Mouse (Mus musculus) cerebellum, adult 11 months (tissue): ENCODE measurements at regions not wholly inside any gene's neighbourhood (a gene's known extent, or its start where the extent isn't known, plus 50 kb on each side); places are given as distances from the start of the nearest gene placed in this dataset.

ENCODE experiments used
- DNase-seq: peaks from one replicate; pipeline ENCODE4 v3.0.0; 2022

- no peak for DNase-seq
Observed at GRCm38 (mm10) chr10:125467503-125467902, 78.2 kb upstream of the Slc16a7 start.

GRCm38 (mm10) chr10:125488350-125488749 lies 99.1 kb upstream of the Slc16a7 start:
- no peak for DNase-seq

DNA sequence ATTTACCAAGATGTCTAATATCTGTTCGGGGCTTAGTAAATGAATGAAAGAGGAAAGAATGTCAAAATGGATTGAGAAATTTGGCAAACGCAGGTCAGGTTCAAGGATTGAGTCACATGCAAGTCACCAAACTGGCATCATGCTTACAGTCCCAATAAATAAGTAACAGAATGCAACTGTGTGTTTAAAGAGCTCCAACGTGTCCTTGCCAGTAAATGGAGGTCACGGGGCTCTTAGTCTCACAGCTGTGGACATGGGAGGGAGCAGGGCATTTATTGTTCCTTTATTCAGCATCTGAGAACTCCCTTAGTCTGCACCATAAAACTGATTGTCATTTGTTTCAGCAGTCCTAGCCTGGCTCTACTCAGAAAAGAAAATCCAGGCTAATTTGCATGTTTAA lies 101.1 kb upstream of the Slc16a7 start:
- no peak for DNase-seq

GRCm38 (mm10) chr10:125494489-125494888 lies 105.2 kb upstream of the Slc16a7 start:
- no peak for DNase-seq

GRCm38 (mm10) chr10:125498347-125498746 lies 109.1 kb upstream of the Slc16a7 start:
- no peak for DNase-seq

GRCm38 (mm10) chr10:125500338-125500737 lies 111.1 kb upstream of the Slc16a7 start:
- DNase-seq: no peak

- no peak for DNase-seq
Observed at GRCm38 (mm10) chr10:125515026-125515425, 125.8 kb upstream of the Slc16a7 start.

DNA sequence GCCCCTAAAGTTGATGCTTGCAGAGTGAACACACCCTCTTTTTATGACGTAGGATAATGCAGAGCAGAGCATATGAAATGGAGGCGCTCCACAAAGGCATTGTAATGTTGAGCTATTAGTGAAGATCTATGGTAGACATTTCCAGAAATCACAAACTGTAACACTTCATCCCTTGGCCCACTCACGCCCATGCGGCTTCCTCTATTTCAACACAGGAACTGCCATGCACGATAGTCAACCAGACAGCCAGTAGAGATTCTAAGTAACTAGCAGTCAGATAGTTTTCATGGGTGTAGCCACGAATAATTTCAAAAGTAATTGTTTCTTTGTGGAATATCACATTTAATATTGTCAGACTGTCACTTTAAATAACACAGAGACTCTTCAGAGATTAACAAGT lies 141.6 kb upstream of the Slc16a7 start:
- no peak for DNase-seq

- no peak for DNase-seq
Observed at GRCm38 (mm10) chr10:125538316-125538715, 149.1 kb upstream of the Slc16a7 start.

DNA sequence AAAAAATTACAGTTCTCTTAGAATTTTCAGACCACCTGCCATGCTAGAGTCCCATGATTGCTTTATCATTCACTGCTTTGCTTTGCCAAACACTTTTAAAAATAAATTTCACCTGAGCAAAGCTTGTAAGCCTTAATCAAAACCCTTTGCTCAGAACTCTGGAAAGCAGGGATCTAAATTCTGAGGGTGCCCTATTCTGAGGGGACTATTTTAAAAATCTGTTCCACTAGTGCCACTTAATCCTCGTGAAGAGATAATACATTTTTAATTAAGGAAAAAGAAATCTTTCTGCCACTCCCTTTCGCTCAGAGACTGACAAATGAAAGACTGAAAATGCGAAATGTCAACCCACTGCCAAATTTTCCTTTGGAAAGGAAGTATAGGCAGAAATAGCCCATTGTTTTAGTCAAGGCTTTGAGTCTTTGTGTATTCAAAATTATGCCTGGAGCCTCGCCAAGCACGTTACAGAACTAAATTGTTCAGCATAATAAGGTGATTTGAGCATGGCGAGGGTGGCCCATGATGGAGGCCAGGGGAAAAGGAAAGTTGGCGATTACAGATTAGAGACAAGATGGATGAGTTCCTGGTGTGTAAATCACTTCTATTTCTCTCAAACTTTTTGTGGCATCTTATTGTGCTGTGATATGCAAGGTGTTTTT lies 197.4 kb upstream of the Slc16a7 start:
- no peak for DNase-seq

DNA sequence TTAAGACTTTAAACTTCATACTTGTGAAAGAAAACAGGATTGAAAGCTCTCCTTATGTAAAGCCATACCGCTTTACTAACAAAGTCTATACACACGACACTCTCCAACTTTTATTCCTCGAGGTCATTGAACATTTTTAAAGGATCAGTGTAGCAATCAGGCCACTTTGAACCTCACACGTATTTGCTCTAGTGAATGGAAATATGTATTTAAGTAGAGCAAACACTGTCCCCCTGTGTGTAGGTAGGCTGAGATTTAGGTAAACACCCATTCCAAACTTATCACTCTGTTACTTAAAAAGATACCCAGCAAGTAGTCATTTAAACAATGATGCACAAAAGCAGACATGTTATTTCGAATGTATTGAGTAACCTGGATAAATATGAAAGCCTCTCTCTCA lies 203.7 kb upstream of the Slc16a7 start:
- no peak for DNase-seq

GRCm38 (mm10) chr10:125607787-125608617 lies 218.7 kb upstream of the Slc16a7 start:
- no peak for DNase-seq

GRCm38 (mm10) chr10:125610353-125610752 lies 221.1 kb upstream of the Slc16a7 start:
- no peak for DNase-seq

GRCm38 (mm10) chr10:125612773-125613172 lies 223.5 kb upstream of the Slc16a7 start:
- no peak for DNase-seq

GRCm38 (mm10) chr10:125621376-125621775 lies 232.1 kb upstream of the Slc16a7 start:
- no peak for DNase-seq

DNA sequence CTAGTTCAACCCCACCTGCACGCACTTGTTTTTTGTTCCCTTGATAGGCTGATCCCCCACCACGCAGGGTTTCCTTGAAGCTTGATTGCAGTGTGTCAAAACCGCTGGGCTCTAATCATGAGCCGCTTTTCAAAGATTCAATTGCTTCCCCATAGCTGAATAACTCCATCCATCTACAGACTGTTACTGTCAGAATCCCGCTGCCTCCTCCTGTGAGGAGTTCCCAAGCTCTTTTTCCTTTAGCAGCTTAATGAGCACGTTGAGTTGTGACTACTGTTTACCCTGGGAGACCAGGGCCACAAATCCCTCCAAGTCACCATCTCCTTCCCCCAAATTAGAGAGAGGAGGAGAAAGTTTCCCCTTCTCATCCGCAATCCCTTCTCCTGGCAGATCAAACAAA lies 234.6 kb upstream of the Slc16a7 start:
- DNase-seq: no peak

GRCm38 (mm10) chr10:125667906-125668305 lies 278.6 kb upstream of the Slc16a7 start:
- DNase-seq: no peak

GRCm38 (mm10) chr10:125673637-125674036 lies 284.4 kb upstream of the Slc16a7 start:
- no peak for DNase-seq

- DNase-seq: no peak
Observed at GRCm38 (mm10) chr10:125679644-125680043, 286.3 kb upstream of the Lrig3 start.

DNA sequence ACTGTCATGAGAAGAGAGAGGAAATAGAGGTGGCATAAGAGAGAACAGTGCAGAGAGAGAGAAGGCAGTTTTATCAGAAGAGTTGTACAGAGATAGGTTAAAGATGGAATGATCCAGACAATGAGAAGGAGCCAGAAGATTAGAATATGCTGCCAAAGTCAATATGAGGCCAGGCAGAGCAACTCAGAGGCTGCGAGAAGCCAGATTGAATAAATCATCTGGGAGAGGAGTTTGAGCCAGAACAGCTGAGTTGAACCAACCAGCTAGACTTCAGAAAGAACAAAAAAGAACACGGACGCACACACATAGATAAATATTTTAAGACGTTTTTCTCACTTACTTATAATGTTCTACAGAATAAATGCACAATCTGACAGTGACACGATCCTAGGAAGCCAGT lies 280.8 kb upstream of the Lrig3 start:
- DNase-seq: no peak

DNA sequence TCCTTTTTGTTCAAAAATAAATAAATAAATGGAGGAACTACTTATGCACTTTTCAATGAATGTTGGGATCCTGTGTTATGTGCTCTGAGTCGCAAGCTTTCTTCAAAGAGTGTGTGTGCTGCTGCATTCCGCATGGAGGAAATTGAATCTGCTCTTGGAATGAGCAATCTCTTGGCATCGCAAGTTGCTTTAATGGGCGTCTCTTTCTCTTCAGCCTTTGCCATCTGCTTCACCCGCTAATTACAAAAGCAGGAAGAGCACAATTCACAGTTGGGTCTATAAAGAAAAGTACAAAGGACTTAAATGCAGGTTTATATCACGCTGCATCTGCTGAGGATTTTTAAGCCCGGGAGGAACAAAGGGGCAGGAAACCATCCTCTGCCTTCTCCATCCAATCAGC lies 272.5 kb upstream of the Lrig3 start:
- no peak for DNase-seq

DNA sequence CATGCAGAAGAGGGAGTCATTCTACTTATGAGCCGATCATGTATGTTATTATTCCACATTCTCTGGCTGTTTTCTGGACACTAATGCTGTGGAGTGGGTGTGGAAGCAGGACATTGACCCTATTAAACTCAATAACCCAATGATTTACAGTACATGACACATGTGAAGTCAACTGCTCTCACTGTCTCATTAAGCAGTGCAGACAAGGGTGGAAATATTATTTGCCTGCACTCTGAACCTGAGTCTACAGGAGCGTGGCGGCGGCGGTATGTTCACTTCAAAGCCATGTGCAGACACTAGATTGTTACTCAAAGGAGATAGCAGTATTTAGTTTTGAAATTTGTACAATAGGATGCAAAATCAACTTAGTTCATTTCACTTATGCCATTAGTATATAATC lies 269.8 kb upstream of the Lrig3 start:
- no peak for DNase-seq

DNA sequence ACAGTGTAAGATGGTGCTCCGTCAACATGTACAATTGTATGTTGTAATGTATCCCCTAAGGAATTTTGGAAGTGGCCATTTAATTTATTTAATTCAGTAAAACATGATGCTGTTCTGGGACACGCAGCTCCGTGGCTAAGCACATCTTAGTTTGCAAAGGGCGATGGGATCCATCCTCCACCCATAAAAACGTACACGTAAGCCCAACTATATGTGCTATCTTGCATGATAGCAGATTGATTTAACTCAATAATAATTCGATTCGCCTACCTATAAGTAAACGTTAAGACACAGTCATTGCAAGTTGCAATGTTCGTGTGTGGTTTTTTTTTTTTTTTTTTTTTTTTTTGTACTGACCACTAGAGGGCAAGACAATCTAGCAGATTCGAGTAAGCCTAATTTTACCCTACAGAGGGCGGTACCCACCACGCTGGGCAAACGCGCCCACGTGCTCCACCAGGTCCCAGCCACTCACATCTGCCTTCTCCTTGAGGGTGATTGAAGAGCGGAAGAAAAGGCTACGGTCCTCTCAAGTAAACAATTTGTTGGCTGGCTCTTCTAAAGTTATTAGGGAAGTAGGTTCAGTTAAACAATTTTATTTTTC lies 240.8 kb upstream of the Lrig3 start:
- peak; percentile 4 for DNase-seq

- DNase-seq: no peak
Observed at GRCm38 (mm10) chr10:125725681-125726139, 240.3 kb upstream of the Lrig3 start.
